Mouse (Mus musculus) megakaryocyte, embryonic 14.5 days (primary cell): ENCODE data around the gene Prrt3.

ENCODE experiments used
- FLI1 ChIP-seq: IDR thresholded peaks from 2 replicates; pipeline ENCODE4 v1.6.1; 2012; ENCODE audit warnings: low read length, inconsistent platforms, mixed read lengths
- GATA1 ChIP-seq: IDR thresholded peaks from 3 replicates; pipeline ENCODE4 v1.6.1; 2012; ENCODE audit warnings: mixed read lengths, low read length, inconsistent platforms, borderline replicate concordance

DNA sequence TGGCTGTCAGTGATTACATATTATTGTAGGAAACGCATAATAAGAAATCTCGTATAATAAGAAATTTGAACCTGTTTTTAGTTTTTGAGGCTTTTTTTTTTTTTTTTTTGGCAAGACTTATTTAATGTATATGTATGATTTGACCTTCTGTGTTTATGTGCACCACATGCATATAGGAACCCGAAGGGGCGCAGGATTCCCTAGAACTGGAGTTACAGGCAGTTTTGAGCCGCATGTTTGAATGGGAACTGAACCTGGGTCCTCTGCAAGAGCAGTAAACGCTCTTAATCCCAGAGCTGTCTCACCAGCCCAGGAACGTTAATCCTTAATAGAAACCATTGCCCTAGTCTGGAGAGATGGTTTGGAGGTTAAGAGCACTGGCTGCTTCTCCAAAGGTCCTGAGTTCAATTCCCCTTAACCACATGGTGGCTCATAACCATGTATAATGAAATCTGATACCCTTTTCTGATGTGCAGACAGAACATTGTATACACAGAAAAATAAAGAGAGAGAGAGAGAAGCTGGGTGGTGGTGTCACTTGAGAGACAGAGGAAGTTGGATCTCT lies 30.2 kb upstream of the Prrt3 start:
- no peak for TF ChIP-seq GATA1
- no peak for TF ChIP-seq FLI1
